9 mouse cellular contexts compared by ENCODE assay signal in genomic region chr4:141809850-141810464, GRCm38 (mm10). TPM values are rescaled to one million over a fixed set of nuclear protein-coding genes. Genes with fewer than 3 reads are reported as not detected.
DNase-seq lines count a peak whose midpoint lies in the region; ATAC-seq and TF ChIP-seq lines count a peak whose summit lies in the region.
"Had no signal": no experiment of that assay in that cellular context is flagged by ENCODE, and none has a peak within 500 bp of the region (broad histone marks: within the 10 kb centered on the region; RNA-seq: fewer than 3 reads in every experiment).

No protein-coding gene starts in this region.

- H3K27ac ChIP-seq in midbrain, postnatal 0 days (ENCODE audit: low read depth, low read length) = no peak overlapping the region
- H3K27ac ChIP-seq: limb, embryonic 12.5 days had no signal

- no peak overlapping the region for H3K9ac ChIP-seq in midbrain, postnatal 0 days (replicated peaks; ENCODE audit: low read length, poor library complexity, severe bottlenecking)
- H3K9ac ChIP-seq: limb, embryonic 12.5 days had no signal

- H3K4me1 ChIP-seq in midbrain, postnatal 0 days (ENCODE audit: insufficient read depth, low read length) = no peaks in the 10 kb centered on the region
- H3K4me1 ChIP-seq: limb, embryonic 12.5 days had no signal

- no peaks in the 10 kb centered on the region for H3K27me3 ChIP-seq in midbrain, postnatal 0 days (ENCODE audit: insufficient read depth, low read length)
- H3K27me3 ChIP-seq: limb, embryonic 12.5 days had no signal

- no peak overlapping the region for H3K4me2 ChIP-seq in midbrain, postnatal 0 days (ENCODE audit: low read depth, low read length, poor library complexity, severe bottlenecking)
- H3K4me2 ChIP-seq: limb, embryonic 12.5 days had no signal

- TF ChIP-seq POLR2A in brain, embryonic 14.5 days (IDR thresholded peaks at IDR 0.05; ENCODE audit: borderline replicate concordance, extremely low read depth, insufficient read depth, insufficient read length, poor library complexity, severe bottlenecking) = no peak

- 81% methylated on average over 8 of the region's 8 CpGs for WGBS in midbrain, postnatal 0 days

- H3K9me3 ChIP-seq in midbrain, postnatal 0 days (ENCODE audit: low read length) = no peaks in the 10 kb centered on the region
- H3K9me3 ChIP-seq: limb, embryonic 12.5 days had no signal

- peak; percentile 85 for DNase-seq in heart, adult 11 months
- DNase-seq in heart, adult 18-20 months = no peak
- DNase-seq in CD4-positive helper T cell, adult 2 months (ENCODE audit: low read depth, low spot score) = peak; percentile 58
- peak; percentile 85 for DNase-seq in brain, embryonic 14.5 days (ENCODE audit: low read depth)
- peak; percentile 79 for DNase-seq in midbrain, postnatal 0 days (ENCODE audit: low spot score)
- DNase-seq in ovary, postnatal 36 days (ENCODE audit: low spot score) = no peak
- DNase-seq in frontal cortex, postnatal 36 days (ENCODE audit: low spot score in 2 of 2) = no peak

- no peak overlapping the region for H3K4me3 ChIP-seq in midbrain, postnatal 0 days (ENCODE audit: low read depth, low read length)
- H3K4me3 ChIP-seq: limb, embryonic 12.5 days had no signal

- ATAC-seq in inflammation-experienced regulatory T-cells, adult 6 months = peak; percentile 65
- ATAC-seq in midbrain, postnatal 0 days (ENCODE audit: low FRiP score) = peak; percentile 55; the same call in 1 of the 2 replicates

- H3K36me3 ChIP-seq in midbrain, postnatal 0 days (ENCODE audit: insufficient read depth, low read length) = peaks cover 87% of the 10 kb centered on the region

- TF ChIP-seq CTCF in brain, embryonic 14.5 days (IDR thresholded peaks at IDR 0.05; ENCODE audit: borderline replicate concordance, extremely low read depth, insufficient read depth, insufficient read length) = peak; percentile 69; the same call in 1 of the 2 replicates
- peak; percentile 78 for TF ChIP-seq CTCF in midbrain, postnatal 0 days (IDR thresholded peaks at IDR 0.05)

RNA-seq across cellular contexts. Expression of gene Cela2a, which starts 16.0 kb away (rescaled TPM):
- not detected for total RNA-seq in heart, adult 18-20 months (2021)
- 0.19 and 0.21 TPM in 2 replicates for polyA plus RNA-seq in brain, embryonic 14.5 days (2012; rRNA removed)
- polyA plus RNA-seq in inflammation-experienced regulatory T-cells, adult 6 months (2017; shearing (Covaris generic)) = not detected
- not detected in 2 replicates for total RNA-seq in midbrain, postnatal 0 days (2014; rRNA removed)
- polyA plus RNA-seq in midbrain, postnatal 0 days (2015; fragmentation: Nextera tagmentation; extraction: Ambion mirVana) = not detected in 2 replicates
- polyA plus RNA-seq: limb, embryonic 12.5 days had no signal

RNA-seq across cellular contexts. Expression of gene Casp9, which starts 16.5 kb away (rescaled TPM):
- 1 to 10 TPM; 6.6 to 8.1 TPM for total RNA-seq in heart, adult 18-20 months (2021)
- polyA plus RNA-seq in brain, embryonic 14.5 days (2012; rRNA removed) = 27.8 and 29.2 TPM in 2 replicates
- polyA plus RNA-seq in inflammation-experienced regulatory T-cells, adult 6 months (2017; shearing (Covaris generic)) = 10 to 100 TPM in 1 of 3 experiments, 1 to 10 TPM in 2; 6.9 to 10.9 (median 6.9) TPM
- total RNA-seq in midbrain, postnatal 0 days (2014; rRNA removed) = 26.9 and 27.0 TPM in 2 replicates
- polyA plus RNA-seq in midbrain, postnatal 0 days (2015; fragmentation: Nextera tagmentation; extraction: Ambion mirVana) = 17.6 and 19.7 TPM in 2 replicates

RNA-seq across cellular contexts. Expression of gene Dnajc16, which starts 19.2 kb away (rescaled TPM):
- total RNA-seq in heart, adult 18-20 months (2021) = 10 to 100 TPM; 22.8 to 23.4 TPM
- polyA plus RNA-seq in brain, embryonic 14.5 days (2012; rRNA removed) = 17.7 and 19.9 TPM in 2 replicates
- 1 to 10 TPM; 3.0 to 3.7 (median 3.6) TPM for polyA plus RNA-seq in inflammation-experienced regulatory T-cells, adult 6 months (2017; shearing (Covaris generic))
- 18.2 and 20.5 TPM in 2 replicates for total RNA-seq in midbrain, postnatal 0 days (2014; rRNA removed)
- 7.0 and 7.2 TPM in 2 replicates for polyA plus RNA-seq in midbrain, postnatal 0 days (2015; fragmentation: Nextera tagmentation; extraction: Ambion mirVana)

RNA-seq across cellular contexts. Expression of gene Ctrc, which starts 36.2 kb away (rescaled TPM):
- not detected for total RNA-seq in heart, adult 18-20 months (2021)
- not detected in 2 replicates for polyA plus RNA-seq in brain, embryonic 14.5 days (2012; rRNA removed)
- polyA plus RNA-seq in inflammation-experienced regulatory T-cells, adult 6 months (2017; shearing (Covaris generic)) = not detected
- total RNA-seq in midbrain, postnatal 0 days (2014; rRNA removed) = not detected in 2 replicates
- not detected in 2 replicates for polyA plus RNA-seq in midbrain, postnatal 0 days (2015; fragmentation: Nextera tagmentation; extraction: Ambion mirVana)
- polyA plus RNA-seq: limb, embryonic 12.5 days had no signal

Comparison
In these comparisons a context has a peak if more than half of its experiments do, and no peak if none do; other contexts are left out.
1. DNase-seq: peak in heart, adult 11 months (single experiment), CD4-positive helper T cell, adult 2 months (single experiment), brain, embryonic 14.5 days (single experiment) and midbrain, postnatal 0 days (single experiment); none in heart, adult 18-20 months (0 of 2), ovary, postnatal 36 days (single experiment) and frontal cortex, postnatal 36 days (0 of 2).